Mouse (Mus musculus): ENCODE results near the gene Eln.

DNA sequence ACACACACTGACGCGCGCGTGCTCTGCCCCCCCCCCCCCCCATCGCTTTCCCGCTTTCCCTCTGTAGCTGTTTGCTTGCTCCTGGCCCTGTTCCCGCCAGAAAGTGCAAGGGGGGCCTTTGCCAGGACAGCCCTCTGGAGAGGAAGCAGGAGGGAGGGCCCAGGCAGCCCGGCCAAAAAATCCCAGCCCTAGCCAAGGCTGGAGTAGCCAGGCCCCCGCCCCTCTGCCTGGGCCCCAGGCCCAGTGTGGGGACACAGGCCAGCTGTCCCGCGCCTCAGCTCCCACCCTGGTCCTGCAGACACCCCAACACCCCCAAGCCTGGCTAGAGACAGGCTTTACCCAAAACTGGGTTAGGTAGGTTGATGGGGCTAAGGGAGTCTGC is 380 bp upstream of the Eln start:
- TF ChIP-seq CTCF (IDR thresholded peaks at IDR 0.05) (no peak), EP300 (IDR thresholded peaks at IDR 0.05) (peak; percentile 76)
